Mouse (Mus musculus): ENCODE results near the gene Olfr194. TPM values are rescaled to one million over a fixed set of nuclear protein-coding genes. Genes with fewer than 3 reads are reported as not detected.
"Not testable (repeated sequence)": the region's sequence is repeated elsewhere in the genome, so short reads cannot be mapped to it uniquely, and the experiment has no call there.

Olfr194 gene
- total and polyA plus RNA-seq, 2 experiments from 2014 or later = not detected

- DNase-seq (ENCODE audit: low spot score) (no peak), ATAC-seq (ENCODE audit: low FRiP score) (no peak)
- no peaks in the 10 kb centered on the region for H3K36me3 ChIP-seq (ENCODE audit: insufficient read depth, low read length)
- no peak within 1 kb of the TSS for H3K4me2 ChIP-seq (ENCODE audit: low read depth, low read length, poor library complexity, severe bottlenecking)
- H3K4me3 ChIP-seq (ENCODE audit: low read depth, low read length) = no peak within 1 kb of the TSS
- no peaks in the 10 kb centered on the region for H3K9me3 ChIP-seq (ENCODE audit: low read length)
- no peak for TF ChIP-seq CTCF (IDR thresholded peaks at IDR 0.05)
- H3K4me1 ChIP-seq (ENCODE audit: insufficient read depth, low read length) = no peaks in the 10 kb centered on the region
- no peak within 1 kb of the TSS for H3K27ac ChIP-seq (ENCODE audit: low read depth, low read length)
- no peaks in the 10 kb centered on the region for H3K27me3 ChIP-seq (ENCODE audit: insufficient read depth, low read length)
- WGBS = 77% methylated on average over 1 of the region's 1 CpGs
- H3K9ac ChIP-seq (replicated peaks; ENCODE audit: low read length, poor library complexity, severe bottlenecking) = no peak within 1 kb of the TSS
Measured at GRCm38 (mm10) chr16:59111781-59112180, 9.1 kb downstream of the Olfr194 start, which contains the start of gene Olfr193. TSS of gene Olfr193 (minus strand) at chr16:59111881.

- not testable (repeated sequence) for H3K9ac ChIP-seq (replicated peaks; ENCODE audit: low read length, poor library complexity, severe bottlenecking); H3K4me1 ChIP-seq (ENCODE audit: insufficient read depth, low read length); ATAC-seq (ENCODE audit: low FRiP score); H3K4me3 ChIP-seq (ENCODE audit: low read depth, low read length); H3K4me2 ChIP-seq (ENCODE audit: low read depth, low read length, poor library complexity, severe bottlenecking); H3K36me3 ChIP-seq (ENCODE audit: insufficient read depth, low read length); H3K9me3 ChIP-seq (ENCODE audit: low read length); H3K27ac ChIP-seq (ENCODE audit: low read depth, low read length); H3K27me3 ChIP-seq (ENCODE audit: insufficient read depth, low read length); DNase-seq (ENCODE audit: low spot score)
- 66% methylated on average over 5 of the region's 5 CpGs for WGBS
Measured at GRCm38 (mm10) chr16:59108522-59108921, 12.3 kb downstream of the Olfr194 start.

- ATAC-seq (ENCODE audit: low FRiP score) (no peak), DNase-seq (ENCODE audit: low spot score) (no peak)
- no peaks in the 10 kb centered on the region for H3K27me3 ChIP-seq (ENCODE audit: insufficient read depth, low read length)
- no peak overlapping the region for H3K27ac ChIP-seq (ENCODE audit: low read depth, low read length)
- no peak overlapping the region for H3K4me2 ChIP-seq (ENCODE audit: low read depth, low read length, poor library complexity, severe bottlenecking)
- 79% methylated on average over 2 of the region's 2 CpGs for WGBS
- no peaks in the 10 kb centered on the region for H3K9me3 ChIP-seq (ENCODE audit: low read length)
- H3K9ac ChIP-seq (replicated peaks; ENCODE audit: low read length, poor library complexity, severe bottlenecking) = no peak overlapping the region
- H3K4me1 ChIP-seq (ENCODE audit: insufficient read depth, low read length) = no peaks in the 10 kb centered on the region
- H3K36me3 ChIP-seq (ENCODE audit: insufficient read depth, low read length) = no peaks in the 10 kb centered on the region
- no peak for TF ChIP-seq CTCF (IDR thresholded peaks at IDR 0.05)
- no peak overlapping the region for H3K4me3 ChIP-seq (ENCODE audit: low read depth, low read length)
Measured at GRCm38 (mm10) chr16:59105312-59105711, 15.6 kb downstream of the Olfr194 start.

GRCm38 (mm10) chr16:59089722-59090121, 31.1 kb downstream of the Olfr194 start, which contains the start of gene Olfr191:
TSS of gene Olfr191 (minus strand) at chr16:59089822.
- H3K4me1 ChIP-seq (ENCODE audit: insufficient read depth, low read length); H3K27me3 ChIP-seq (ENCODE audit: insufficient read depth, low read length); H3K9me3 ChIP-seq (ENCODE audit: low read length); H3K4me3 ChIP-seq (ENCODE audit: low read depth, low read length); H3K36me3 ChIP-seq (ENCODE audit: insufficient read depth, low read length); H3K9ac ChIP-seq (replicated peaks; ENCODE audit: low read length, poor library complexity, severe bottlenecking); ATAC-seq (ENCODE audit: low FRiP score); H3K4me2 ChIP-seq (ENCODE audit: low read depth, low read length, poor library complexity, severe bottlenecking); H3K27ac ChIP-seq (ENCODE audit: low read depth, low read length); DNase-seq (ENCODE audit: low spot score): not testable (repeated sequence)
- 20% methylated on average over 1 of the region's 1 CpGs for WGBS

- not testable (repeated sequence) for H3K36me3 ChIP-seq (ENCODE audit: insufficient read depth, low read length); DNase-seq (ENCODE audit: low spot score); H3K27me3 ChIP-seq (ENCODE audit: insufficient read depth, low read length); H3K4me2 ChIP-seq (ENCODE audit: low read depth, low read length, poor library complexity, severe bottlenecking); H3K27ac ChIP-seq (ENCODE audit: low read depth, low read length); H3K4me3 ChIP-seq (ENCODE audit: low read depth, low read length); H3K9me3 ChIP-seq (ENCODE audit: low read length); H3K4me1 ChIP-seq (ENCODE audit: insufficient read depth, low read length); H3K9ac ChIP-seq (replicated peaks; ENCODE audit: low read length, poor library complexity, severe bottlenecking); ATAC-seq (ENCODE audit: low FRiP score)
- WGBS = 79% methylated on average over 2 of the region's 2 CpGs
Measured at GRCm38 (mm10) chr16:59081113-59081512, 39.8 kb downstream of the Olfr194 start.

GRCm38 (mm10) chr16:59077905-59078304, 43.0 kb downstream of the Olfr194 start, which contains the start of gene Olfr190:
TSS of gene Olfr190 (minus strand) at chr16:59078005.
- no peak within 1 kb of the TSS for H3K27ac ChIP-seq (ENCODE audit: low read depth, low read length)
- no peak within 1 kb of the TSS for H3K4me2 ChIP-seq (ENCODE audit: low read depth, low read length, poor library complexity, severe bottlenecking)
- no peak for TF ChIP-seq CTCF (IDR thresholded peaks at IDR 0.05)
- 91% methylated on average over 5 of the region's 5 CpGs for WGBS
- no peak within 1 kb of the TSS for H3K9ac ChIP-seq (replicated peaks; ENCODE audit: low read length, poor library complexity, severe bottlenecking)
- no peaks in the 10 kb centered on the region for H3K9me3 ChIP-seq (ENCODE audit: low read length)
- ATAC-seq (ENCODE audit: low FRiP score) = no peak
- no peaks in the 10 kb centered on the region for H3K27me3 ChIP-seq (ENCODE audit: insufficient read depth, low read length)
- DNase-seq (ENCODE audit: low spot score) = no peak
- no peak within 1 kb of the TSS for H3K4me3 ChIP-seq (ENCODE audit: low read depth, low read length)
- H3K36me3 ChIP-seq (ENCODE audit: insufficient read depth, low read length) = no peaks in the 10 kb centered on the region
- no peaks in the 10 kb centered on the region for H3K4me1 ChIP-seq (ENCODE audit: insufficient read depth, low read length)
